Mouse (Mus musculus): ENCODE results near the gene Sgtb.

Gene Sgtb

DNA sequence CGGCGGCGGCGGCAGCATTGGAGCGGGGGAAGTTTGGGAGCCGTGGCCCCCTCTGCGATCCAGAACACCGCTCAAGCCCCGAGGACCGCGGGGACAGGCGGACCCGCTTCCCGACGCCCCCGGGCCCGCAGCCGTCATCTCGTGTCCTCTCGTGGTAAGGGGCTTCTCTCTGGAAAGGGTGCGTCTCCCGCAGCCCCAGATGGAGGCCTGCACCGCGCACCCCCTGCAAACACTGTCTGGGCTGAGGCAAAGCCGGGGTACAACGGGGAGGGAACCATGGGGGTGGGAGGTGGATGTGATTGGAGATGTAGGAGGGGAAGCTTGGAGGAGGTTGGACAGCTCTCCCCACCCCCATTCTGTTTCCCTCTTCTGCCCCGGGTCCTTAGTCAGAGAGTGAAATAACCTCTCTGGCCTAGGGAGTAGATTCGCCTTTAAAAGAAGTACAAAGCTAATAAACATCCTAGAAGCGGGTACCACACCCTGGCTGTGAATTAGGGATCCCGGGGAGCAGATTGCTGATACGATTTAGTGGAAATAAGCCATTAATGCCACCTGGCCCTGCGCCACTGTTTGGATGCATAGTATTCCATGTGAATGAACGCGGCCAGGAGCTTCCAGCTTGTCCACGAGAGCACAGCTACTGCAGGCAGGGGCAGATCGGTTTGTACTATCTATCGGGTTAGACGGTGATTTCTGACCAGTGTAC lies 428 bp downstream of the Sgtb start:
- DNase-seq = peak; percentile 4 to 6

DNA sequence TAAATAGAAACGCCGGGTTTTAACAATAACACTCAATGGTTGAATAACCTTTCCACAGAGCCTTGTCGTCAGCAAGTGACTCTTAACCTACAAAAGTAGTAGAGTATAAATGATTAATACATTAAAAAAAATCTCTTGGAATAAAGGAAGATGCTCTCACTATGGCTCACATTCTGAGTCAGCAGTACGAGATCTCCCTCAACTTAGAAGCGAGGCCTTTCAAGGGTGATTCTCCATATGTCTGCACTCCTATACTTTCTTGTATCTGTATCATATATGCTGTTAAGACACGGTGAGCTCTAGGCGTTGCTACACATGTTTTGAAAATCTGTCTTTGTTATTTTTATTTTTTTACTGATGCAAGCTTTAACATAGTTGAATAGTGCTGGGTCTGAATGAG lies 985 bp downstream of the Sgtb start:
- DNase-seq = no peak

DNA sequence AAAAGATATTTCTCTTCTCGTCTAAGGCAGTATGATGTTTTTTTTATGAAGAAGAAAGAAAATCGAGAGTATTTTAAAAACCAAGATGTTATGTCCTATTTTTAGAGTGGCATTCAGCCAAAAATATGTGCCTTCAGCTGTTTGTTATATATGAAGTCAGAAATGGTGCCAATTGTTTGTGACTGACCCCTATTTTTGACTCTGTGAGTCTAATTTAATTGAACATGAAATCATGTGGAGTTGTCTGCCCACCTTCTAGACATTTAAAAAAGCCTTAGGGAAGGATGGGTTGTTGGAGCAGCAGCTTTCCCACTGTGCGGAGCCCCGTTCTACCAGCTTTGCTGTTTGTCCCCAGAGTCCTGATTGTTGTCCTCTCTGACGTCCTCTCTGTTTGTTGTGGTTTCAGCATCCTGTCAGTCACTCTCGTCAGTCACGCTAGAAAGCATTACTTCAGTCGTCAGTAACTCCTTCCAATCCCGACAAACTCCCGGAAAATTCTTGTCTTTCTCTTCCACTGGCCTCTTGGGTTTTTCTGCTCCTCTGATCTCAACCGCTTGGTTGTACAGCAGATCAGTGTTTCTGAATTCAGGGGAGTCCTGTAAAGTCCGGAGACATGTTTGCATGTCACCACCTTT lies 2.8 kb downstream of the Sgtb start:
- no peak for DNase-seq

DNA sequence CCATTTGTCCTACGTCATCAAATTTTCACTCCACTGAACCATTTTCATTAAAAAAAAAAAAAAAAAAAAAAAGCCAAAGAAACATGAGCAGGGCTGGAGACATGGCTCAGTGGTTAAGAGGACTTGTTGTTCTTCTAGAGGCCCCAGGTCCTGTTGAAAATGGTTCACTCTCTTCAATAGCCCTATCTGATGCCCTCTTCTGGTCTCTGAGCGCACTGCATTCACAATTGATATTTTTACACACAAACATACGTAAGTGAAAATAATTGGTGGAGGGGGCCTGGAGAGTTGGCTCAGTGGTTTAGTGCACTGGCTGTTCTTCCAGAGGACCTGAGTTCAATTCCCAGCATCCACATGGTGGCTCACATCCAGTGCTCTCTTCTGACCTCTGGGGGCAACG lies 4.2 kb downstream of the Sgtb start:
- no peak for DNase-seq

DNA sequence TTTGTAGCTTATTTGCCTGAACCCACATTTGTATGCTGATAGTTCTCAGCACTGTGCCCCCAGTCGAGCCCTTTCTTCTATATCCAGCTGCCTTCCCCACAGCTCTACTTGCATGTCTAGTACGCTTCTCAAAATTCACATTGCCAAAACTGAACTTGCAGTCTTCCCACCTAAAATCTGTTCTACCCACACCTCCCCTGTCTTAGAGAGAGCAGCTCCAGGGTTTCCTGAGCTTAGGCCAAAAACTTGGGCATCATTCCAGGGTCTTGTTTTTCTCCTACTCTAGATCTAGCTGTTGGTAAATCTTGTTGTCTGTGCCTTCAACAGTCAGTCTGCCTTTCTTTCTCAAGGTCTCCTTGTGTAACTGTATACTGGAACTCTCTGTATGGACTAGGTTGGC lies 5.3 kb downstream of the Sgtb start:
- no peak for DNase-seq

DNA sequence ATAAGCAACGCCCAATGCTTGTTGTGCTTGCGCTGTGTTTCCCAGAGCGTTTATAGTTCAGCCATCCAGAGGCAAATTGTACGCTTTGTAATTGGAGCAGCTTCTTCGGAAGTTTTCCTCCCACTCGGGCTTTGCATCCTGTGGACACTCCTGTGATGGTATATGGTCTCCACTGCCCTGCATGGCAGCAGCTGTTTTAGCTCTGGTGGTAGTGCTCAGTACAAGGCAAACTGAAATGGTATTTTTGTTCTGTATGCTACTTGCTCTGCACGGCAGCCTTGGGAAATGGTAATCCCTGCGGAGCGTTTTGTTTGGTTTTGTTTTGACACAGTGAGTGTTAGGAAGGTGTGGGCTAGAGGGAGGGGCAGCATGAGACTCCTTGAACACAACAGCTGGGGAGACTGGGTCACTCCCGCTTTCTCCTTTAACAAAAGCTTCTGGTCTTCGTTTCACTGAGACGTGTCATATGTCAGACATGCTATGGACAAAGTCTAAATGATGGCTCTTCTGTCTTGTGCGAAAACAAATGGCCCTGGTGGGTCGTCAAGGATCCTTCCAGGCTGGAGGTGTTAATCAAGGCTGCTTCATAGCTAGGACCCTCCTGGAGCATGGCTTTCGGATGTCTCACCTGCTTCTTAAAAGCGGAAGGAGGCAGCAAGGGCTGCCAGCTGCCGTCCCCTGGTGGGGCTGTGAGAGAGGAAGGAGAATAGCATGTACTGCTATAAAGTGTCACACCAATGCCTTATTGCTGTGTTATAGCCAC lies 12.7 kb downstream of the Sgtb start:
- no peak for DNase-seq

DNA sequence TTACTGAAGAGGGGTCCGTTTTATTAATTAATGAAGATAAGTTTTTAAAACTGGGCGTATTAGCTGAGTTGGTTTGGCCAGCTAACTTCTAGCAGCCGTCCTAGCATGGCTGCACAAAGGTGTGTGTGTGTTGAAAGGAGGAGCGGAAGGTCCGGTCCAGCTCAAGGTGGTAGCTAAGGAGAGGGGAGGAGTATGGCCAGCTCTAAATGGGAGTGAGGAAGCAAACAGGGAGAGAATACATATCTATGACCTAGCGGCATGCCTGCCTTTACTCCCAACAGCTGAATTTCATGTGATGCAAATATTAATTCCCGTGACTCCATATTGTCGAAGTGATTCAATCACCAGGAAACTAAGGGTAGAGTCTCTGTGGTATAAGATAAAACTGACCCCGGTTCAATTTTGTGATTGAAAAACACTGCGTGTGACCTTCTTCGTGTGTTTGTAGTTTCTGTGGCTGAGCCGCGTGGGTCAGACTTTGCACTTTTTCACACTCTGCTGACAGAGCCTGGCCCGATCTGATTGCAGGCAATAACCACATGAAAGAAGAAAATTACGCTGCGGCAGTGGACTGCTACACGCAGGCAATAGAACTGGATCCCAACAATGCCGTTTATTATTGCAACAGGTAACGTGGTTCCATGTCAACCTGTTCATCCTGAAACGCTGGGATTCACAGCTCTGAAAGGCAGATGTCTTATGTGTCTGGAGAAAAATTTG lies 14.3 kb downstream of the Sgtb start:
- no peak for DNase-seq

DNA sequence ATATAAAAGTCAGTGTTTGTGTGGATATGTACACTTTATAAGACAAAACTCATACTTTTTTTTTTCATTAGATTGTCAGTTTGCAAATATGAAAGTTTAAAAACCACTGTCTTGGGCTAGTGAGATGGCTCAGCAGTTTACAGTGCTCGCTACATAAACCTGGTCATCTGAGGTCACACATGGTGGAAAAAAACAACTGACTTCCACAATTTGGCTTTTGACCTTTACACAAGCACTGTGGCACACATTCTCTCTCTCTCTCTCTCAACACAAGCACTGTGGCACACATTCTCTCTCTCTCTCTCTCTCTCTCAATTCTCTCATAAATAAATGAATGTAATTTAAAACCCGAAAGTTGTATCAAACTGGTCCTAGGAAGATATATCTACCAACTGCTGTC lies 23.0 kb downstream of the Sgtb start:
- DNase-seq = no peak

DNA sequence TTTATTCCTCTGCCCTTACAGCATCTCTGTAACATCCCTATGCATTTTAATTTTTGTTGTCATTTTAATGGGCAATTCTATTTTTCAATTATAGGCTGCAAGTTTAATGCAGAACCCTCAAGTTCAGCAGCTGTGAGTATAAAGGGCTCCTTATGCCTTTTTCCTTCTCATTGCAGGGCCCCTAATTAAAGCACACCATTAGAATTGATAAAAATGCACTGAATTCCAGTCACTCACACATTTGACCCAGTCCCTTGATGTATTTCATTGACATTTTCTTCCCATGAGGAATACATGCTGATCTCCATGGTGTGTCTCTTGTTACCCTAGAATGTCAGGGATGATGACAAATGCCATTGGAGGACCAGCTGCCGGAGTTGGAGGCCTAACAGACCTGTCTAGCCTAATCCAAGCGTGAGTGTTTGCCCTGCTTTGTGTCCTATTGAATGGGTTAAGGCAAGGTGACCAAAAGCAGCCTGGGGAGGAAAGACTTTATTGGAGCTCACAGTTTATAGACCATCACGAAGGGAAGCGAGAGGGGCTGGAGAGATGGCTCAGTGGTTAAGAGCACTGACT lies 25.1 kb downstream of the Sgtb start:
- DNase-seq = no peak

DNA sequence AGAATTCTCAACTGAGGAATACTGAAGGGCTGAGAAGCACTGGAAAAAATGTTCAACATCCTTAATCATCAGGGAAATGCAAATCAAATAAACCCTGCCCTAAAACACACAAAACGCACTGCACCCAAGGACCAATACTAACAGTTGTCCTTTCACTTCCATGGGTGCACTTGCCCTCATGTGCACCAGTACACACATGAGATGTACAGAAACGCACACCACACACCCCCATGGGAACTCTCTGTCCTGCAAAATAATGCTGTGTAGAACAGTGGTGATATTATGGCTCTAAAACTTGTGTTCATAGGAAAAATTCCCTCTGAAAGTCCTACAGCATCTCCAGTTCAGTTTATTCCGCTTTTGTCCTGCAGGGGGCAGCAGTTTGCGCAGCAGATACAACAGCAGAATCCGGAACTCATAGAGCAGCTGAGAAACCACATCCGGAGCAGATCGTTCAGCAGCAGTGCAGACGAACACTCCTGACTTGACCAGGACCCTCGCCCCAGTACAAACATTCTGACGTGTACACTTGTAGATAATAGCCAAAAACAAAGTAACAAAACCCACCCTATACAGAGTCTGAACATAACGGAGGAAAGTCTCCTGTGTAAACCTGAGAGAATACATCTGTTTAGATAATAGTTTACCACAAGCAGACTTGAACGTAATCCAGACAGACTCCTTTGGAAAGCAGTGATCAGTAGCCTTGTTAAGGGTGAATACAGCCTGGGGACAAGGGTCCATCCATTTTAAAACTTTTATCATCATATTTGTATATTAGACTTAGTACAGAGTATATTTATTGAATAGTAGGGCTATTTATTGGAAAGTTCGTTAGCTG lies 30.0 kb downstream of the Sgtb start:
- peak; percentile 79 to 82 for DNase-seq

DNA sequence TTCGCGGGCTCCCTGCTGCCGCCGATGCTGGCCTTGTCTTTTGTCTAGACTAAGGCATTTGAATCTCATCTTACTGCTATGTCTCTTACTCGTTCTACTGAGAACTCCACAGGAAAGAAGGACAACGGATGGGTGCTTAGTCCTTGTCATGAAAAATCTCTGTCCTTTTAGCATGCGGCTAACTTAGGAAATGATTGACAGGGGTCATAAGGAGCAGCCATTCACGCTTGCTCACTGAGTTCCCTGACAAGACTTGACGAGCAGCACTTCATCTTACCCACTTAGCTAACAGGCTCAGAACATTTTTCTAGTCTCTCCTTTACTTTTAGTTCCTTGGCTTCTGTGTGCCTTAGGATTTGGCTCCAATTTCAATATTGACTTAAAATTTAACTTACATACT lies 35.3 kb downstream of the Sgtb start:
- DNase-seq = no peak

DNA sequence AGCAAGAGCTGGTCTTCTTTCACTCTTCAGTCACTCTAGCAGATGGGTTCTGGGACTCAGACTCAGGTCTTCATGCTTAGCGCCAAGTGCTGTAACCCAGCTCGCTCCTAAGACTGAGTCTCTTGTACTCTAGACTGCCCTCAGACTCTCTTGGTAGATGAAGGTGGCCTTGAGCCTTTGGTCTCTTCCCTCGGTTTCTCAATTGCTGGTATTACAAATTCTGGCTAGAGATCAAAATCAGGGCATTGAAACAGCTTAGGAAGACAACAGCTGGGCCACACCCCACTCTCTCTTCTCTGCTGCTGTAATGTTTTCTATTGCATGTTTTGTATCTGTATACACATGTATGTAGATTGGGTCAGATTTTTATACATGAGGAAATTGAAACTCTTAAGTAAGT lies 36.1 kb downstream of the Sgtb start:
- no peak for DNase-seq

DNA sequence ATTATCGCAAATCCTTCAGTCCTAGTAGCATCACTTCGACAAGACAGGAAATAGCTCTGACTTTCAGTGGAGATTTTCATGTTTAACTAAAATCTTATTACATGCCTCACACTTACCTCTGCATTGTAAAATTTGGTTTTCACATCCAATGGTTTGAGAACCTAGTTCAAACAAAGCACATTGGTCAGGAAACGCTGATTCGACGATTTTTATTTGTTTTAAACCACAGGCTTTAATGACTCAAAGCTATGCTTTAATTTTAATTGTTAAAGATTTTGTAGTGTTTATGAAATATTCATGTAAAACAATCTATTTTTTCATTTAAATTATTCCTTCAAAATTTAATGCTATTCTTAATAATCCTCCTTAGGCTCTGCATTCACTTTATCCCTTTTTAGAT lies 44.6 kb downstream of the Sgtb start:
- DNase-seq = no peak

DNA sequence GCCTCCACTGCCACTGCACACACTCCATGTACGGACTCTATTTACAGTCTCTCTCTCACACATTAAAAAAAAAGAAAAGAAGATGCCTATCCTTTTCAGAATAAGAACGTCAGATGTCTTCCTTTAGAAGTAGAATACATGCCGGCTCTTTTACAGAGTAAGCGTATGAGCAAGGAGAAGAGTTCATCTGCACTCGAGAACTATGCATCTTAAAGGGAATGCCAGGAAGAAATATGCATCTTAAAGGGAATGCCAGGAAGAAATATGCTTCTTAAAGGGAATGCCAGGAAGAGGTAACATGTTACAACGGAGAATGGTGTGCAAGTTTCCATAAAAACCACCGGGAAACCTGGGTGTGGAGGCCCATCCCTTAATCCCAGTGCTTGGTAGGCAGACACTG lies 45.6 kb downstream of the Sgtb start:
- DNase-seq = no peak

DNA sequence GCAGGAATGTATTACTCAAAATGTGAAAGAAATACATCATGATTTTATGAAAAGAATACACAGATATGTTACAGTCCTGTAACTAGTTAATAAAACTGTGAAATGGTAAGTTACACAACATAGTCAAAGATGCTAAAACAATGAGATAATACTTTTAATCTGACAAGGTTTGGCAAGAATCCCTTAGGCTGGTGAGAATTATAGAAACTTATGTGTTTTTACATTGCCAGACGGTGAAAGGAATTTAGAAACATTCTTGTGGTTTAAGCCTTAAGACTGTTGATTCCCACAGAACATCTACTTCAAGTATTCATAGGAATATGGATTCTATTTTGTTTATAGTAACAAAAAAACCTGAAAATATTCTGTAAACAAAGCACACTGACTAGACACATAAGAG lies 46.1 kb downstream of the Sgtb start:
- DNase-seq = no peak

DNA sequence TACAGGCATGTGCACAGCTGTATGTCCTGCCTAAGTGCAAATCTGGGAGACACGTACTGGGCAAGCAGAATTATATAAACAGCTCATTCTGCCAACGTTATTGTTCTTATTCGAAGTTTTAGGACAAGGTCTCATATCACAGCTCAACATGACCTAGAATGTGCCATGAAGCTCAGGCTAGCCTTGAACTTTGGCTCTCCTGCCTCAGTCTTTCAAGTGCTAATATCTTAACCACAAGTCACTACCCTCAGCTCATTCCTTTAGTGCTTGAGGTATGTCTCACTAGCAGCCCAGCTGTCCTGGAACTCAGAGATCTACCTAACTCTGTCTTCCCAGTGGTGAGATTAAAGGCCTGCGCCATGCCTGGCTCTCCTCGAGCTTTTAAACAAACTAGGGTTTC lies 62.2 kb downstream of the Sgtb start:
- DNase-seq = no peak

DNA sequence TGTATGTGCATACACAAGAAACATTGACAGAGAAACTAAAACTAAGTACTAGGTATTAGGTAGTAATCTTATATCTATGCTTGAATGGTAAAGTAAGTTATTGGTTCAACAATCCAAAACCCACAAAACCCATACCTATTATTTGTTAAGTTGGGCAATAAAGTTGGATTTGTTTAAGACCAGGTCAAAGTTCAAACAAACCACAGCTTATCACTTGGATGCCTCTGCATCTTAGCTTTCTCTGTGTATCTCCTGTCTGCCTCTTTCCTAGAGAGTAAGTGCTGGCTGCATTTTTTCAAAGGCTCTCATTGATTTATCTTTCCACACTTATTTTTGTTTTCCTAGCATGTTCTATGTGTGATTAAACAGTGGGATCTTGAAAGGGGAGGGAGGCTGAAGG lies 63.0 kb downstream of the Sgtb start:
- DNase-seq = no peak

DNA sequence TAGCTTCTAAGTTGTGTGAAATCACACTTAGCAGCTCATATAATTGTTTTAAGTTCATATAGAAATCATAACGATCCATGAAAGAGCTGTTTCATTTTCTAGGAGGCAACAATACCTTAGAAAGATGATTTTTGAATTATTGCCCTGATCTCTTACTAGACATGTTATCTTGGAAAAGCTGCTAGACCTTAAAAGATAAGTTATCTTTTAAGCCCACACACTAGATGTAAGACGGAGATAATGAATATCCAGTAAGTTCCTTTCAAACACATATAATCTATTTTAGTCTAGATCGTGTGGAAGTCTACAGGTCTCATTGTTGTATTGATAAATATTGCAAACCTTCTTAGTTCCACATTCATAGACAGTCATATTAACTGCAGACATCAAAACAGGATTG lies 67.3 kb downstream of the Sgtb start:
- no peak for DNase-seq

DNA sequence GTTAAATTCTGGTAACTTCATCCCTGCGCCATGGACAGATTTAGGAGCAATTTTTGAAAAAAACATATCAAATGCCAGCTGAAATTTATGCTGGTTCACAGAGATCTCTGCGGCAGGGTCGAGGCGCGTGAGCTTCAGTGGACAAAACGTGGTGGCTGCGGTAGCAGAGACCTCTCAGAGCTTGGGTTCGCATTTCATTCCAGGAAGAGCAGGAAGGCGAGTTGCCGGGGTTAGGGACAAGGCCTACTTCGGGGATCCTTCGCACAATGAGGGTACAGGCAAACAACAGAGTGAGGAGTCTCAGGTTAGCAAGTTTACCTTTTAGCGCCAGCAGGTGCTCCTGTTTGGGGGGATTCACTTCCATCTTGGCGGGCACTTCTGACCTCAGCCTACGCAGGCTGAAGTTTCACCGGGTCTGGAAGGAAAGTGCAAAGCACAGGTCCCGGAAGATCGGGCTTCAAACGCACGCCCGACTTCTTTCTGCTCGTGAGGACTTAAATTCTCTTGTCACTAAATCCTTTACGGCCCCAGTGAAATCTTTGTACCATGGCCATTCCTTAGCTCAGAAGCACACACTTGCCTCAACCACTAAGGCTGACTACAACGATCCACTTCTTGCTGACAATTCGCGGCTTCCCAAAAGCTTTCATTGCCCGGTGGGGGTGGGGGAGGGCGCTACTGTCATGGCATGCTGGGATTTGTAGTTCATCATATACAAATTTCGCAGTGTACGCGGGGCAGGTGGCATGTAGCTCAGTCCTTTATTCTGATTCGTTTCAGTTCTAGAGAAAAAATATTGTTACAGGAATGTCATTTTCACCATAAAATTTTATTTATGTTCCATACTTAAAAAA lies 68.5 kb downstream of the Sgtb start, which contains the start of gene Trappc13:
TSS of gene Trappc13 (minus strand) at position 674 of the 854 bp plus-strand sequence.
- DNase-seq = peak in 1 of 2 experiments; percentile 81

DNA sequence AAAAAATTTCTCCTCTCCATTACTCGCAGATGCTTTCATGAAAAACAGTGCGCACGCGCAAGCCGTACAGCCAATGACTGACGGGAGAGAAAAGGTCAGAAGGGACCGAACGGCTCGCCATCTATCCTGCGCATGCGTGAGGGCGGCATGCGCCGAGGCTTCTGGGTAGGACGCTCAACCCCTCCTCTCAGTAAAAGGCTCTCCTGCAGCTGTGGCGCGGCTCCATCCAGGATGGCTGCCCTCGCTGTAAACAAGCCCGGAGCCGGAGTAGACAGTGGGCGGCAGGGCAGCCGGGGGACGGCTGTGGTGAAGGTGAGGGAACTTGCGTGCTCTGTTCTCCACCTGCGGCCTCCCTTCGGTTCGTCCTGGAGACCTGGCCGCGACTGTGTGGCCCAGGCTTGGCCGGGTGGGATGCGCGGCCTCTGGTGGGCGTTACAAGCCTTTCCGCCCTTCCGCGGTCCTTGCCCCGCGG lies 69.1 kb downstream of the Sgtb start, which contains the start of gene Trim23:
TSS of gene Trim23 (plus strand) at position 148 of the 472 bp plus-strand sequence.
- DNase-seq = peak; percentile 93 to 97
